9 mouse cellular contexts compared by ENCODE assay signal in the genomic region with DNA sequence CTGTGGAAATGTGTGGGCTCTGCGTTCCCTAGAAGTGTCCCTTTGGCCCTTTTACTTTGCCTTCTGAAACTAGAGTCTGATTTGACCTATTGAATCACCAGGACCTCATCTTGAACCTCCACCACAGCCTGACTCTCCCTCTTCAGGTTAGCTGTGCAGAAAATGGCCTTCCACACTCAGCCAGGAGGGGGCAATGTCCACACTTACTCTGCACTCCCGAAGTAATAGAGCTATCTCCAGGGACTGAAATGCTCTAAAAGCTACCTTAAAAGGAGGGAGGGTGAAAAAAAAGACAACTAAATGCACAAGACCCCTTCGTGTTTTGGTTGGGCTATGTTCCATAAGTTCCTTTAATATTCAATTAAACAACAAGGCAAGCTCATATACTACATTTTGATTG. TPM values are rescaled to one million over a fixed set of nuclear protein-coding genes. Genes with fewer than 3 reads are reported as not detected.
DNase-seq lines count a peak whose midpoint lies in the region; ATAC-seq and TF ChIP-seq lines count a peak whose summit lies in the region.
"Had no signal": no experiment of that assay in that cellular context is flagged by ENCODE, and none has a peak within 500 bp of the region (broad histone marks: within the 10 kb centered on the region; RNA-seq: fewer than 3 reads in every experiment).

No protein-coding gene starts in this region.

- no peaks in the 10 kb centered on the region for H3K9me3 ChIP-seq in intestine, postnatal 0 days (ENCODE audit: control insufficient read depth)

- TF ChIP-seq CTCF in intestine, postnatal 0 days (IDR thresholded peaks at IDR 0.05; ENCODE audit: low read depth): peak; percentile 89

- 15% methylated on average over 3 of the region's 3 CpGs for WGBS in intestine, postnatal 0 days

- DNase-seq in cerebellum, postnatal 14 days: peak; percentile 52 to 73
- DNase-seq in cerebellum, adult 8-10 months: no peak
- DNase-seq in 3T3-L1 (ENCODE audit: low read depth, low spot score): peak; percentile 84
- DNase-seq in adrenal gland, adult 18-20 months (ENCODE audit: low spot score in 2 of 2): peak; percentile 44 to 60
- DNase-seq in fibroblast of lung, adult 2 months (ENCODE audit: low read depth): peak; percentile 49
- peak; percentile 40 to 53 for DNase-seq in lung, adult 18-20 months
- DNase-seq in right cerebral cortex, postnatal 25 days: peak; percentile 20

- no peak overlapping the region for H3K27ac ChIP-seq in intestine, postnatal 0 days (ENCODE audit: low read depth, low read length)

- H3K36me3 ChIP-seq in intestine, postnatal 0 days (ENCODE audit: control insufficient read depth, insufficient read depth): peaks cover 33% of the 10 kb centered on the region

- no peak overlapping the region for H3K4me3 ChIP-seq in intestine, postnatal 0 days (ENCODE audit: low read depth, low read length)

- ATAC-seq in intestine, postnatal 0 days: no peak

- no peaks in the 10 kb centered on the region for H3K27me3 ChIP-seq in intestine, postnatal 0 days (replicated peaks; ENCODE audit: control insufficient read depth, insufficient read depth, low read length)

- no peak overlapping the region for H3K4me2 ChIP-seq in intestine, postnatal 0 days (replicated peaks; ENCODE audit: low read depth)

- no peaks in the 10 kb centered on the region for H3K4me1 ChIP-seq in intestine, postnatal 0 days (replicated peaks; ENCODE audit: control insufficient read depth, insufficient read depth, low read length)

- no peak overlapping the region for H3K9ac ChIP-seq in intestine, postnatal 0 days (ENCODE audit: low read depth, low read length)

RNA-seq across cellular contexts. Expression of a gene that starts 13.9 kb away (rescaled TPM):
- total RNA-seq in adrenal gland, adult 18-20 months (2021): 10 to 100 TPM; 20.2 to 23.7 TPM
- 29.7 and 30.7 TPM in 2 replicates for polyA plus RNA-seq in intestine, postnatal 0 days (2015; fragmentation: Nextera tagmentation; extraction: Ambion mirVana)

RNA-seq across cellular contexts. Expression of a gene that starts 50.1 kb away (rescaled TPM):
- total RNA-seq in adrenal gland, adult 18-20 months (2021): not detected
- 0.08 and 0.58 TPM in 2 replicates for polyA plus RNA-seq in intestine, postnatal 0 days (2015; fragmentation: Nextera tagmentation; extraction: Ambion mirVana)
- total RNA-seq: left cerebral cortex, adult 8-10 months had no signal
